Mouse (Mus musculus): Measurements from ENCODE around the gene Ugt1a7c. TPM values are rescaled to one million over a fixed set of nuclear protein-coding genes. Genes with fewer than 3 reads are reported as not detected.
"Not testable (repeated sequence)": the region's sequence is repeated elsewhere in the genome, so short reads cannot be mapped to it uniquely, and the experiment has no call there.

The Ugt1a7c gene
- polyA plus RNA-seq, 1 experiment from 2014 or later: 1.4 TPM

- H3K36me3 ChIP-seq; H3K9ac ChIP-seq; H3K4me3 ChIP-seq; H3K4me2 ChIP-seq (replicated peaks); H3K27me3 ChIP-seq; H3K9me3 ChIP-seq; H3K4me1 ChIP-seq; ATAC-seq (ENCODE audit: low FRiP score, low read depth); H3K27ac ChIP-seq: not testable (repeated sequence)
- WGBS: 81% methylated on average over 2 of the region's 2 CpGs
Measured at GRCm38 (mm10) chr1:88129091-88129490, 34.2 kb downstream of the Ugt1a7c start.

GRCm38 (mm10) chr1:88130223-88130622 lies 35.4 kb downstream of the Ugt1a7c start:
- ATAC-seq (ENCODE audit: low FRiP score, low read depth); H3K4me3 ChIP-seq; H3K36me3 ChIP-seq; H3K4me2 ChIP-seq (replicated peaks); H3K27me3 ChIP-seq; H3K9me3 ChIP-seq; H3K9ac ChIP-seq; H3K27ac ChIP-seq: not testable (repeated sequence)
- H3K4me1 ChIP-seq: peaks cover 11% of the 10 kb centered on the region; the same call in 1 of the 2 replicates
- WGBS: 81% methylated on average over 1 of the region's 1 CpGs

GRCm38 (mm10) chr1:88133908-88134456 lies 39.1 kb downstream of the Ugt1a7c start:
- 51% methylated on average over 3 of the region's 3 CpGs for WGBS
- Histone ChIP-seq H3K4me3 (no peak overlapping the region), H3K4me2 (replicated peaks) (no peak overlapping the region), H3K4me1 (peaks cover 11% of the 10 kb centered on the region; the same call in 1 of the 2 replicates), H3K27me3 (no peaks in the 10 kb centered on the region), H3K9me3 (no peaks in the 10 kb centered on the region), H3K27ac (no peak overlapping the region), H3K36me3 (no peaks in the 10 kb centered on the region), H3K9ac (no peak overlapping the region)
- no peak for ATAC-seq (ENCODE audit: low FRiP score, low read depth)

DNA sequence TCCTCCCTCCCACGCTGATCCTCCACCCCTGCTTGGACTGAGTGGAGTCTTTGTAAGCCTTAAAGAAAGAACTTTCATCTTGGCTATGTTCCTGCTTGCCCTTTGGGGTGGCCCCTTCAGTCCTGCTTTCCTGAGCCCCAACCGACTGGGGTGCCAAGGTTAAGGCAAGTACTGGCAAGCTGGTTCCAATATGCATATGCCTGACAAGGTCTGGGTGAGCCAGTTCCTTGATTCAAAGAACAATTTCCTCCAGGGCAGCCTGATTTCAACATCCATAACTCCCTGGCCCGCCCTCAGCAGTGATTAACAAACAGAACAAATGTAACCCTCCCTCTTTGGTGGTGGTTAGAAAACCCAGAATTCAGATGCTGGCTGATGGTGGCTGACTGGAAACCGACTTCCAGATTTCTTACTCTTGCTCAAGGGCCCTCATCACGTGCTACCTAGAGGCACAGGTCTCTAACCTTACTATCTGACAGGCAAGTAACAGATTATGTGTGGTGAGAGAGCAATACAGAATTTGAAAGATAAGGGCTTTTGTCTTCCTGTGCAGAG lies 39.7 kb downstream of the Ugt1a7c start, which contains the start of gene Ugt1a6a:
Gene Ugt1a6a (plus strand): TSS at position 353 of the 555 bp plus-strand sequence.
- not testable (repeated sequence) for H3K9ac ChIP-seq; H3K27ac ChIP-seq; H3K4me2 ChIP-seq (replicated peaks); H3K27me3 ChIP-seq; ATAC-seq (ENCODE audit: low FRiP score, low read depth); H3K4me3 ChIP-seq; H3K36me3 ChIP-seq; H3K9me3 ChIP-seq
- WGBS: 44% methylated on average over 5 of the region's 5 CpGs
- peaks cover 11% of the 10 kb centered on the region; the same call in 1 of the 2 replicates for H3K4me1 ChIP-seq

GRCm38 (mm10) chr1:88135229-88135904 lies 40.5 kb downstream of the Ugt1a7c start:
- not testable (repeated sequence) for ATAC-seq (ENCODE audit: low FRiP score, low read depth); H3K4me3 ChIP-seq; H3K27me3 ChIP-seq; H3K27ac ChIP-seq; H3K4me2 ChIP-seq (replicated peaks); H3K9ac ChIP-seq; H3K36me3 ChIP-seq; H3K9me3 ChIP-seq
- peaks cover 11% of the 10 kb centered on the region; the same call in 1 of the 2 replicates for H3K4me1 ChIP-seq
- WGBS: 89% methylated on average over 5 of the region's 6 CpGs

GRCm38 (mm10) chr1:88136646-88137045 lies 41.8 kb downstream of the Ugt1a7c start:
- Histone ChIP-seq H3K4me1 (peaks cover 11% of the 10 kb centered on the region; the same call in 1 of the 2 replicates), H3K36me3 (no peaks in the 10 kb centered on the region), H3K27ac (no peak overlapping the region), H3K9me3 (no peaks in the 10 kb centered on the region), H3K27me3 (no peaks in the 10 kb centered on the region), H3K9ac (no peak overlapping the region), H3K4me2 (replicated peaks) (no peak overlapping the region), H3K4me3 (no peak overlapping the region)
- ATAC-seq (ENCODE audit: low FRiP score, low read depth): no peak
- 79% methylated on average over 2 of the region's 2 CpGs for WGBS

DNA sequence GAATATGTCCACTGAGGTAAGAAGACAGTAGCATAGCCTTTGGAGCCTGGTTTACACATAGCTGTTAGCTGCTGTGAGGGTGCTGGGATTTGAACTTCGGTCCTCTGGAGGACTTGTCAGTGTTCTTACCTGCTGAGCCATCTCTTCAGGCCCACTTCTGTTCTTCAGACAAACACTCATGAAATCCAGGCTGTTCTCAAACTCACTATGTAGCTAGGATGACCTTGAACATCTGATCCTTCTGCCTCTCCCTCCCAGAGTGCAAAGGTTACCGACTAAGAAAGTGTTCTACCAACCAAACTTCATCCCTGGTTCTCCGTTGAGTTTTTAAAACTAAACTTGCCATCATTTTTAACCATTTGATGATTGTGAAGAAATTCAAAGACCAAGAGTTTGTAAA lies 42.4 kb downstream of the Ugt1a7c start:
- no peaks in the 10 kb centered on the region for H3K9me3 ChIP-seq
- no peaks in the 10 kb centered on the region for H3K36me3 ChIP-seq
- H3K27me3 ChIP-seq: no peaks in the 10 kb centered on the region
- peaks cover 11% of the 10 kb centered on the region; the same call in 1 of the 2 replicates for H3K4me1 ChIP-seq
- ATAC-seq (ENCODE audit: low FRiP score, low read depth): no peak
- 80% methylated on average over 3 of the region's 3 CpGs for WGBS
- H3K4me3 ChIP-seq: no peak overlapping the region
- H3K9ac ChIP-seq: no peak overlapping the region
- no peak overlapping the region for H3K4me2 ChIP-seq (replicated peaks)
- no peak overlapping the region for H3K27ac ChIP-seq

DNA sequence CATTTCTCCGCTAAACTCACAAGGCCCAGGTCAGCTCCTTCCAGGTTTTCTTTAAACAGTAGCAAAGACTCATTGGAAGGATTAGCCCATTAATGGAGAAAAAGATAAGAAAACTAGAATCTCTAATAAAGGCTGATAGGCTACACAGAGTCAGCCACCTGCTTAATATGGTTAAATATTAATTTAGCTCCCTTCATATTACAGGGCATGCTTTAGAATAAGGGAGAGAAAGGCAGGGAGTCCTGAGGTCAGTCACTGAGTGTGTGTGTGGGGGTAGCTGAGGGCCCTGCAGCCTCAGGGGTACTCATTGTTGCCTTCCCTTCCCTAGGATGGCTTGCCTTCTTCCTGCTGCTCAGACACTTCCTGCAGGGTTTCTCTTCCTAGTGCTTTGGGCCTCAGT lies 43.3 kb downstream of the Ugt1a7c start:
- Histone ChIP-seq H3K4me2 (replicated peaks) (no peak overlapping the region), H3K9me3 (no peaks in the 10 kb centered on the region), H3K4me3 (no peak overlapping the region), H3K27me3 (no peaks in the 10 kb centered on the region), H3K4me1 (peaks cover 11% of the 10 kb centered on the region; the same call in 1 of the 2 replicates), H3K27ac (no peak overlapping the region), H3K36me3 (no peaks in the 10 kb centered on the region), H3K9ac (no peak overlapping the region)
- no peak for ATAC-seq (ENCODE audit: low FRiP score, low read depth)
- 85% methylated on average over 1 of the region's 1 CpGs for WGBS

DNA sequence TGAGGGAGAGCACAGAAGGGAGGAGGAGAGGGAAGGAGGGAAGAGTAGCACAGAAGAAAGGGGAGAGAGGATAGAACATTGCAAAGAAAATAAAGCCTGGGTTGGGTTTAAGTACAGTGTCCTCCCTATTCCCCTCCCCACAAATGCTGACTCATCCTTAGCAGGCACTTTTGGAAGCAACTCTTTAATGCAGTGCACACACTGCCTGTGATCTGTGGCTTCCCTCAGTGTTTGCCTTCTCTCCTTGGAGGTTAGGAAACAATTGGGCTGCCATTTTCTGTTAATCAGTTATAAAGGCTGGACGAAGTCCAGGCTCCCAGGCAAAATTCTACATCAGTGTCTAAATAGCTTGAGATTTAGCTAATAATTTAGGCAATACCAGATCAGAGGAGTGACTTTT lies 45.6 kb downstream of the Ugt1a7c start:
- H3K4me2 ChIP-seq (replicated peaks); ATAC-seq (ENCODE audit: low FRiP score, low read depth); H3K36me3 ChIP-seq; H3K27ac ChIP-seq; H3K4me3 ChIP-seq; H3K9me3 ChIP-seq; H3K27me3 ChIP-seq; H3K4me1 ChIP-seq; H3K9ac ChIP-seq: not testable (repeated sequence)
- WGBS: 71% methylated on average over 1 of the region's 1 CpGs

DNA sequence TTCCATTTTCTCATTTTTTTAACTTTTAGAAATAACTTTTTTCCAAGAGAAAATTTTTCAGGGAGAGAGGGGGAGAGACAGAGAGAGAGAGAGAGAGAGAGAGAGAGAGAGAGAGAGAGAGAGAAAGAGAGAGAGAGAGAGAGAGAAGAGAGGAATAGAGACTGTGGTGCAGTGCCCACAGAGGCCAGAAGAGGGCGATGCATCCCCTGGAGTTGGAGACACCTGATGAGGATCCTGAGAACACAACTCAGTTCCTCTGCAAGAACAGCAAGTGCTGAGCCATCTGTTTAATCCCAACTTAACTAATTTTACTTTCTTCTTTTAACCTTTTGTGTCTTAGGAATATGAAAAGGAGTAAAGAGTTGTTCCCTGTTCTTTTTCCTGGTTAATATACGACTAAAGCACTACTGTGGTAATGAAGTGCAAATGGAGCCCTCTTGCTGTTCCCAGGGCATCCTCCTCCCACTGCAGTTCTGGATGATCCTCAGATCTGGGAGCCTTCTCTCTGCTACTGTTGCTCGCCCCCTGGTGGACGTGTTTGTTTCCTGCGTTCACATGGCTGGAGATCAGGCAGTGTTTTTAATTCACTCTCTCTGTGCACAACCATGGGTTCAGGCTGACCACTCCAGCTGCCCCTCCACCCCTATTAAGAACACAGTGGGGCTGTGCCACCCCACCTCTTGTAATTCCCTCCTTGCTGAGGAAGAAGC lies 49.3 kb downstream of the Ugt1a7c start:
- not testable (repeated sequence) for H3K4me3 ChIP-seq; H3K27me3 ChIP-seq; H3K36me3 ChIP-seq; H3K27ac ChIP-seq; H3K9ac ChIP-seq; ATAC-seq (ENCODE audit: low FRiP score, low read depth); H3K4me2 ChIP-seq (replicated peaks); H3K4me1 ChIP-seq; H3K9me3 ChIP-seq
- 2% methylated on average over 5 of the region's 5 CpGs for WGBS

- ATAC-seq (ENCODE audit: low FRiP score, low read depth): not testable (repeated sequence)
- 58% methylated on average over 2 of the region's 2 CpGs for WGBS
Measured at GRCm38 (mm10) chr1:88145278-88145677, 50.4 kb downstream of the Ugt1a7c start.

DNA sequence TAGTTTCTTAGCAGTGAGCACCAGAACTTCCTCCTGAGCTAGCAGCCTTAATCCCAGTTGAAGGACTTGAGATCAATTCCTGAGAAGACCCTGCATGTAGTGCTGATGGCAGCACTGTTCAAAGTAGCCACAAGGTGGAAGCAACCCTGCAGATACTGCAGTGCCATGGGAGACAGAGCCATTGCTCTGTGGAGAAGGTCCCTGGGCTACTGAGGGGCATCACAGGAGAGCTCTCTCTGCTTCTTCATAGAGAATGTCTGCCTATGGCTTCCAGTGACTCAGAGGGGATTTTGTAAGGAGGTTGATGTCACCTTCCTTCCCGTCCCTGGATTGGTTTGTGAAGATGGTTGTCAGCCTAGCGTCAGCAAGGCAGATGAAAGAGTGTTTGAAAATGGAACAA lies 55.3 kb downstream of the Ugt1a7c start:
- not testable (repeated sequence) for H3K36me3 ChIP-seq; H3K4me3 ChIP-seq; H3K27me3 ChIP-seq; H3K9me3 ChIP-seq; ATAC-seq (ENCODE audit: low FRiP score, low read depth); H3K4me2 ChIP-seq (replicated peaks); H3K9ac ChIP-seq; H3K27ac ChIP-seq; H3K4me1 ChIP-seq
- 78% methylated on average over 2 of the region's 2 CpGs for WGBS

More at GRCm38 (mm10) chr1:88145278-88145677, 50.4 kb downstream of the Ugt1a7c start:
- not testable (repeated sequence) for H3K27me3 ChIP-seq; H3K9ac ChIP-seq; H3K27ac ChIP-seq; H3K36me3 ChIP-seq; H3K4me3 ChIP-seq; H3K9me3 ChIP-seq; H3K4me1 ChIP-seq; H3K4me2 ChIP-seq (replicated peaks)
